Mouse (Mus musculus) ovary, adult 18-20 months (tissue): Measurements from ENCODE around the gene Fgf12.

Experiments used
- DNase-seq: peaks from one replicate; pipeline ENCODE4 v3.0.0; 2022; ENCODE audit warnings: low spot score, mixed read lengths

The Fgf12 gene

GRCm38 (mm10) chr16:28752638-28753118 is at the start of gene Fgf12:
Fgf12 (minus strand) TSS chr16:28753068.
- DNase-seq = no peak

- no peak for DNase-seq
Measured at GRCm38 (mm10) chr16:28793115-28793514, 40.2 kb upstream of the Fgf12 start.

- DNase-seq = no peak
Measured at GRCm38 (mm10) chr16:28770276-28770675, 17.4 kb upstream of the Fgf12 start.

- DNase-seq = no peak
Measured at GRCm38 (mm10) chr16:28761417-28761976, 8.6 kb upstream of the Fgf12 start.

GRCm38 (mm10) chr16:28753124-28753917 is 453 bp upstream of the Fgf12 start:
- peak; percentile 23 for DNase-seq

- DNase-seq = no peak
Measured at GRCm38 (mm10) chr16:28734461-28734860, 18.4 kb downstream of the Fgf12 start.

- DNase-seq = no peak
Measured at GRCm38 (mm10) chr16:28726792-28727191, 26.1 kb downstream of the Fgf12 start.

- no peak for DNase-seq
Measured at GRCm38 (mm10) chr16:28706623-28707022, 46.2 kb downstream of the Fgf12 start.

GRCm38 (mm10) chr16:28700346-28700745 is 52.5 kb downstream of the Fgf12 start:
- no peak for DNase-seq

GRCm38 (mm10) chr16:28696851-28697250 is 56.0 kb downstream of the Fgf12 start:
- no peak for DNase-seq

GRCm38 (mm10) chr16:28694113-28694899 is 58.6 kb downstream of the Fgf12 start:
- DNase-seq = no peak

GRCm38 (mm10) chr16:28688861-28689385 is 63.9 kb downstream of the Fgf12 start:
- DNase-seq = no peak

GRCm38 (mm10) chr16:28681625-28682024 is 71.2 kb downstream of the Fgf12 start:
- no peak for DNase-seq

GRCm38 (mm10) chr16:28668815-28669347 is 84.0 kb downstream of the Fgf12 start:
- DNase-seq = no peak

- DNase-seq = no peak
Measured at GRCm38 (mm10) chr16:28652640-28653039, 100.2 kb downstream of the Fgf12 start.

GRCm38 (mm10) chr16:28650589-28650988 is 102.3 kb downstream of the Fgf12 start:
- DNase-seq = no peak

GRCm38 (mm10) chr16:28645030-28645429 is 107.8 kb downstream of the Fgf12 start:
- no peak for DNase-seq

GRCm38 (mm10) chr16:28631721-28632120 is 121.1 kb downstream of the Fgf12 start:
- DNase-seq = no peak

- no peak for DNase-seq
Measured at GRCm38 (mm10) chr16:28630771-28631484, 121.9 kb downstream of the Fgf12 start.

- DNase-seq = no peak
Measured at GRCm38 (mm10) chr16:28626259-28626658, 126.6 kb downstream of the Fgf12 start.

- DNase-seq = no peak
Measured at GRCm38 (mm10) chr16:28625689-28626088, 127.2 kb downstream of the Fgf12 start.
